Mouse (Mus musculus) E14TG2a.4 (cell line): ENCODE measurements at regions not wholly inside any gene's neighbourhood (a gene's known extent, or its start where the extent isn't known, plus 50 kb on each side); places are given as distances from the start of the nearest gene placed in this dataset.

Source experiments
- H3K27me3 ChIP-seq: 2 replicates; pipeline ENCODE4 v1.6.1; 2014; ENCODE audit warnings: low read length, control low read depth; ENCODE audit not compliant: insufficient read depth
- H3K36me3 ChIP-seq: 2 replicates; pipeline ENCODE4 v1.6.1; 2014; ENCODE audit warnings: low read length, control low read depth; ENCODE audit not compliant: insufficient read depth
- H3K4me1 ChIP-seq: replicated peaks from 2 replicates; pipeline ENCODE4 v1.6.1; 2014; ENCODE audit warnings: low read depth, low read length, control low read depth
- H3K4me3 ChIP-seq: replicated peaks from 2 replicates; pipeline ENCODE4 v1.5.1; 2014; ENCODE audit warnings: mild to moderate bottlenecking, low read length
- H3K9me3 ChIP-seq: 2 replicates; pipeline ENCODE4 v1.6.1; 2014; ENCODE audit warnings: low read length, control low read depth
- CTCF ChIP-seq: conservative IDR thresholded peaks from 2 replicates; pipeline ENCODE4 v1.5.1; 2014; ENCODE audit warnings: low read length
- NANOG ChIP-seq: IDR thresholded peaks from 2 replicates; pipeline ENCODE4 v1.6.1; 2014; ENCODE audit warnings: borderline replicate concordance, low read length, mixed read lengths
- POU5F1 ChIP-seq: IDR thresholded peaks from 2 replicates; pipeline ENCODE4 v1.6.1; 2014; ENCODE audit warnings: low read length, borderline replicate concordance

GRCm38 (mm10) chr8:98309405-98309990 is 1106.8 kb downstream of the Cdh8 start:
- Histone ChIP-seq H3K36me3 (no peaks in the 10 kb centered on the region), H3K4me1 (no peaks in the 10 kb centered on the region), H3K27me3 (no peaks in the 10 kb centered on the region), H3K4me3 (no peak overlapping the region), H3K9me3 (no peaks in the 10 kb centered on the region)
- TF ChIP-seq CTCF (no peak), NANOG (no peak), POU5F1 (no peak)

DNA sequence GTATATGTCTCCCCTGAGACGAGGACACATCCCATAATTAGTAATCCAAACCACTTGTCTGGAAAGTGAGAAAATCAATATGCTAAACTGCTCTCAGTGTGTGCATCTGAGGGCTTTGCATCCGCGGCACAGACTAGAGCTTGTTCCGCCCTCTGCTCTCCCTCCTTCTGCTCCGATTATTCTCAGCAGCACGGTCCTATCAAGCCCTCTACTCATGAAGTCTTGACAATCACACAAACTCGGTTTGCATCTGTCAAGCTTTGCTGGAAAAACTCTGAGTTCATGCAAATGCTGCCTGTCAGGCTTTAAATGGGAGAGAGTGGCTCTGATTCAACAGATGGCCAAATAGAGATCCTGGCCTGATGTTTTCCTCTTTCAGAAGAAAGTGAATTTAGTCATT is 1121.3 kb downstream of the Cdh8 start:
- H3K27me3 ChIP-seq = no peaks in the 10 kb centered on the region
- TF ChIP-seq POU5F1 (no peak), CTCF (no peak)
- H3K4me3 ChIP-seq = no peak overlapping the region
- H3K9me3 ChIP-seq = no peaks in the 10 kb centered on the region
- H3K36me3 ChIP-seq = no peaks in the 10 kb centered on the region
- no peaks in the 10 kb centered on the region for H3K4me1 ChIP-seq

GRCm38 (mm10) chr8:98260281-98260680 is 1156.0 kb downstream of the Cdh8 start:
- no peaks in the 10 kb centered on the region for H3K9me3 ChIP-seq
- H3K36me3 ChIP-seq = no peaks in the 10 kb centered on the region
- H3K27me3 ChIP-seq = no peaks in the 10 kb centered on the region
- no peak for TF ChIP-seq POU5F1
- TF ChIP-seq CTCF = no peak
- TF ChIP-seq NANOG = no peak
- no peak overlapping the region for H3K4me3 ChIP-seq
- no peaks in the 10 kb centered on the region for H3K4me1 ChIP-seq

DNA sequence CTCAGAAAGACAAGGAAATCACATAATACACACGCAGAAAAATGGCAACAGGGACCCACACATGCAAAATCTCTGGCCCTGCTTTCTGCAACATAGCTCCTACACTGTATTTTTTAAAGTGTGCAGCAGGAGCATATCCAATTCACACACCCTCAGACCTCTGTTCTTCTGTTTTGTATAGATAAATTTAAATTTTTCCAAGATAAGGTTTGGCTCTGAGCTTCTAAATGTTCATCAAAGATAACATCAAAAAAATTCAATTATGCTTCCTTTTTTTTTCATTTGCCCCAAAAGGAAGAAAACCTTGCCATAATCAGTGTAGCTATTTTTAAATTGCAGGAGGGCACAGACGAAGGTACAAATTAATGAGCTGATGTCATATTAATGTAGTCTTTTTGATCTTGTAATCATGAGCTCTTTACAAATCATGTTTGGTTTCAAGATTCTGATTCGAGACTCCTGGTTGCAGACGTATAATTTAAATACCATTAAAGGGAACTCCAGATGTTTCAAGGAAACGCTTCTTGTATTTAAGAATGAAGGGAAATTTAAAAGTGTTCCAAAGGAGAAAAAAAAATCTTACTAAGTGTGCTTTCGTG is 1172.8 kb downstream of the Cdh8 start:
- Histone ChIP-seq H3K36me3 (no peaks in the 10 kb centered on the region), H3K4me3 (no peak overlapping the region), H3K4me1 (no peaks in the 10 kb centered on the region), H3K9me3 (no peaks in the 10 kb centered on the region), H3K27me3 (no peaks in the 10 kb centered on the region)
- no peak for TF ChIP-seq NANOG
- no peak for TF ChIP-seq POU5F1
- TF ChIP-seq CTCF = no peak

DNA sequence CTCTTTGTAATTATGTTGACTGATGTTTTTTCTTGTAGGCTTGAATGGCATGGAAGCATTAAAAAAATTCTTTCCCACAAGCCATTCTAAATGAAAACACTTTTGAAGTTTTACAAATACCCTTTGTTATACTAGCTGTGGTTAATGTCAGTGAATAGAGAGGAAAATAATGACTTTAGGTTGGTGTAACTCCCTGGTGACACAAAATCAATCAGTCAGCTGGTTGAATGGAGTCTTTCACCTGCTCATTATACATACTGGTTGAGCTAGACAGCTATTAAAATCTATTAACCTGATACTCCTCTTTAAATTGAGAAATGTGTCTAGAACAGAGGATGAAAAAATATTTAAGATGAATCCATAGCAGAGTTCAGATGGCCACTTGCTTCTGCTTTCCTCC is 1202.3 kb downstream of the Cdh8 start:
- Histone ChIP-seq H3K4me1 (no peaks in the 10 kb centered on the region), H3K27me3 (no peaks in the 10 kb centered on the region), H3K9me3 (no peaks in the 10 kb centered on the region), H3K36me3 (no peaks in the 10 kb centered on the region), H3K4me3 (no peak overlapping the region)
- TF ChIP-seq POU5F1 (no peak), CTCF (no peak), NANOG (no peak)
